Mouse (Mus musculus) skeletal muscle tissue, adult 2 months (tissue): ENCODE measurements at regions not wholly inside any gene's neighbourhood (a gene's known extent, or its start where the extent isn't known, plus 50 kb on each side); places are given as distances from the start of the nearest gene placed in this dataset.

Experiments used
- DNase-seq: peaks from one replicate; pipeline ENCODE4 v3.0.0-alpha.2; 2012; ENCODE audit warnings: low read depth, low spot score

DNA sequence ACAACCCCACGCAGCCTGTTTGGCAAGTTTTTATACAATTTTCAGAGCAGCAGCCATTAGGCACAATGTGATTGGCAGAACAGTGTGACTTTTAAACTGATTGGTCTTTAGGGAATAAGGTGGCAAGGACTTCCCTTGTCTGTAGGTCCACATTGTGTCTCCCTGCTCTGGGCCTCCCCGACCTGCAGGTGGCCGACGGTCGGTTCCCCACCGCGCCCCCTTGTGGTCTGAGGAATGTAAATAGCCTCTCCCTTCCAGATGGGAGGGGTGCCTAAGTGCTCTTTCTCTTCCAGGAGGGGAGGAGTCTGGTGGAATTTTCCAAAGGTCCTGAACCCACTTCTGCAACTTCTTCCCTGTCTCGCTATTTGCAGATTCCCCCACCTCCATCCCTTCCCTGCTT lies 52.5 kb upstream of the Prr5 start:
- peak; percentile 50 for DNase-seq

- peak; percentile 80 for DNase-seq
These were observed 55.6 kb upstream of the Prr5 start for GRCm38 (mm10) chr15:84613536-84614527.

GRCm38 (mm10) chr15:84612961-84613360 lies 55.3 kb upstream of the Rtl6 start:
- DNase-seq: no peak

- DNase-seq: no peak
These were observed 52.3 kb upstream of the Rtl6 start for GRCm38 (mm10) chr15:84609825-84610442.

DNA sequence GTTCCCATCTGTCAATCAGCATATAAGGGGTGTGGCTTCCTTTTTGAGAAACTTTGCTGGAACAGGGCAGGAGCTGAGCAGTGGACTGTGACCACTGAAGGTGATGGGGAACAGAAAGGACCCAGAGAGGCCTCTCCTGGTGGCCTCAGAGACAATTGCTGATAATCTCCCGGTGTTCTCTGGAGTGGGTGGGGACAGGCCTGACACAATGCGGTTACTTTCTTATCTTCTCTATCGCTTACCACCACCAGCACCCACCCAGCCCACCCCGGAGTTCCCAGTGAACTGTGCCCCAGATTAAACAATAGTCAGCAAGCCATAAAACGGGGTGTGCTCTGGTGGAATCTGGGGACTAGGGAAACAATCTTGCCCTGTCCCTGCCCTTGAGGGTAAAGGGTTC lies 51.4 kb upstream of the Rtl6 start:
- DNase-seq: no peak
